ENCODE assay signal across 8 mouse cellular contexts in the genomic region with DNA sequence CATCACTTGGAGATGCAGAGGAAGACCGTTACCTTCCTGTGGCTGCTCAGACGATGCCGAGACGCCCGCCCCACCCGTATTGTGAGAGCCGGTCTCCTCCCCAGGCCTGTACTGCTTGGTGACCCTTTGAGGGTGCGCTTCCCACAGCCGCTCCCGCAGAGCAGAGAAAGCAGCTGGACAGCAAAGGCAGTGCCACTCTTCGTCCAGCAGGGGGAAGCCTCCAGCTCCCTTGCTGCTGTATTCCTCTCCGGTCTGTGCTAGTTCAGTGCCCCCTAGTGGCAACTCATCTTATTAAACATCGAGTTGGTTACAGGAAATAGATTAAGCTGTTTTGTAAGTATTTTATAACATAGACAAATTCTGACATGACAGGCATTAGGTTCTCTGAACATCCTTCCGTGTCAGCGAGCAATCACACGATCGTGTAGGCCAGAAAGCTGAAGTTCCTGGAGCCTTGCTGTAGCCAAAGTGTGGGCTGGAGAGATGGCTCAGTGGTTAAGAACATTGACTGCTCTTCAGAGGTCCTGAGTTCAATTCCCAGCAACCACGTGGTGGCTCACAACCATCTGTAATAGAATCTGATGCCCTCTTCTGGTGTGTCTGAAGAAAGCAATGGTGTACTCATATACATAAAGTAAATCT.
DNase-seq lines count a peak whose midpoint lies in the region; ATAC-seq and TF ChIP-seq lines count a peak whose summit lies in the region.

No protein-coding gene starts in this region.

- peak; percentile 93 for ATAC-seq in hindbrain, postnatal 0 days

- H3K4me3 ChIP-seq in gastrocnemius, adult 2 months = peak overlapping the region; percentile 67
- peak overlapping the region; percentile 21 for H3K4me3 ChIP-seq in hindbrain, postnatal 0 days (ENCODE audit: low read length)

- H3K9me3 ChIP-seq in hindbrain, postnatal 0 days (ENCODE audit: low read length) = no peaks in the 10 kb centered on the region

- H3K36me3 ChIP-seq in hindbrain, postnatal 0 days (ENCODE audit: insufficient read depth, low read length) = no peaks in the 10 kb centered on the region

- WGBS in hindbrain, postnatal 0 days = 6% methylated on average over 18 of the region's 18 CpGs

- H3K27ac ChIP-seq in gastrocnemius, adult 2 months = peak overlapping the region; percentile 76
- H3K27ac ChIP-seq in hindbrain, postnatal 0 days = no peak overlapping the region

- no peaks in the 10 kb centered on the region for H3K4me1 ChIP-seq in hindbrain, postnatal 0 days (ENCODE audit: insufficient read depth, low read length)

- H3K4me2 ChIP-seq in hindbrain, postnatal 0 days (ENCODE audit: low read depth, low read length) = peak overlapping the region; percentile 50

- H3K9ac ChIP-seq in hindbrain, postnatal 0 days (replicated peaks; ENCODE audit: low read length) = peak overlapping the region; percentile 44; the same call in 1 of the 2 replicates

- no peaks in the 10 kb centered on the region for H3K27me3 ChIP-seq in hindbrain, postnatal 0 days (ENCODE audit: insufficient read depth, low read length)

- peak; percentile 95 for DNase-seq in ZHBTc4 (ENCODE audit: low read depth, low spot score)
- peak; percentile 65 to 85 for DNase-seq in cerebellum, postnatal 4 days (ENCODE audit: low spot score in 2 of 2)
- DNase-seq in gastrocnemius, adult 2 months = peak; percentile 90
- peak; percentile 97 for DNase-seq in hindbrain, postnatal 0 days (ENCODE audit: low spot score)
- DNase-seq in left cerebral cortex, adult 18-20 months (ENCODE audit: low spot score in 2 of 2) = peak; percentile 90 to 93
- peak; percentile 90 to 92 for DNase-seq in lung, postnatal 4 days
- peak; percentile 91 for DNase-seq in right cerebral cortex, adult 18-20 months
- peak; percentile 54 for DNase-seq in urinary bladder, adult 2 months (ENCODE audit: low spot score)

- intact Hi-C loops in gastrocnemius, adult 2 months (cut with DNase I) = loop anchor here (5.0 kb wide), 2 partner anchors 235 to 260 kb away; no protein-coding TSS in a partner anchor

- TF ChIP-seq CTCF in gastrocnemius, adult 2 months (IDR thresholded peaks at IDR 0.05) = no peak
- peak; percentile 100 for TF ChIP-seq CTCF in hindbrain, postnatal 0 days (IDR thresholded peaks at IDR 0.05; ENCODE audit: low read depth)
